Mouse (Mus musculus) ES-E14 (cell line): ENCODE measurements around the gene Bhlhe40. TPM values are rescaled to one million over a fixed set of nuclear protein-coding genes. Genes with fewer than 3 reads are reported as not detected.

ENCODE experiments used
- DNase-seq: peaks from one replicate; pipeline ENCODE4 v3.0.0-alpha.2; 2013; ENCODE audit warnings: low read depth, low spot score
- H3K27ac ChIP-seq: 2 replicates; pipeline ENCODE4 v1.5.1; 2012; ENCODE audit warnings: low read depth, mild to moderate bottlenecking, low read length, moderate library complexity, mixed read lengths; ENCODE audit not compliant: poor library complexity, insufficient read depth, severe bottlenecking
- H3K36me3 ChIP-seq: 2 replicates; pipeline ENCODE4 v1.6.1; 2012; ENCODE audit warnings: mild to moderate bottlenecking, low read length, moderate library complexity, mixed read lengths; ENCODE audit not compliant: control insufficient read depth, poor library complexity, insufficient read depth, severe bottlenecking
- H3K4me1 ChIP-seq, 2 experiments: fragments of 150-350 bp in 1 of 2; sonication (generic) in 1 of 2; 2 replicates each; pipeline ENCODE4 v1.6.1; 2012; ENCODE audit warnings: low read length in 2 of 2, mild to moderate bottlenecking in 1 of 2, mixed read lengths in 1 of 2; ENCODE audit not compliant: control insufficient read depth in 2 of 2, insufficient read depth in 2 of 2, poor library complexity in 1 of 2
- H3K4me3 ChIP-seq, 2 experiments: fragments of 150-350 bp in 1 of 2; sonication (generic) in 1 of 2; 2 replicates each; pipeline ENCODE4 v1.5.1; 2012; ENCODE audit warnings: low read length in 2 of 2, low read depth in 1 of 2, mild to moderate bottlenecking in 1 of 2, mixed read lengths in 1 of 2; ENCODE audit not compliant: insufficient read depth in 1 of 2, poor library complexity in 1 of 2, severe bottlenecking in 1 of 2
- H3K9ac ChIP-seq: 2 replicates; pipeline ENCODE4 v1.6.1; 2012; ENCODE audit warnings: low read depth, mild to moderate bottlenecking, low read length, mixed read lengths; ENCODE audit not compliant: poor library complexity, insufficient read depth, severe bottlenecking
- H3K9me3 ChIP-seq: fragments of 150-350 bp; sonication (generic); 2 replicates; pipeline ENCODE4 v1.6.1; 2012; ENCODE audit warnings: low read depth, mild to moderate bottlenecking, low read length; ENCODE audit not compliant: control insufficient read depth, insufficient read depth
- CHD2 ChIP-seq: IDR thresholded peaks from 2 replicates; pipeline ENCODE4 v1.6.1; 2014; ENCODE audit warnings: mild to moderate bottlenecking, low read depth, low read length, inconsistent platforms
- HCFC1 ChIP-seq: IDR thresholded peaks from 2 replicates; pipeline ENCODE4 v1.6.1; 2012; ENCODE audit warnings: low read length, inconsistent platforms, borderline replicate concordance; ENCODE audit not compliant: insufficient read depth
- MAFK ChIP-seq: IDR thresholded peaks from 2 replicates; pipeline ENCODE4 v1.6.1; 2014; ENCODE audit warnings: mild to moderate bottlenecking, low read depth, low read length, inconsistent platforms; ENCODE audit not compliant: insufficient read depth
- ZC3H11A ChIP-seq: IDR thresholded peaks from 2 replicates; pipeline ENCODE4 v1.6.1; 2012; ENCODE audit warnings: low read depth, mild to moderate bottlenecking, inconsistent platforms, low read length, borderline replicate concordance
- ZNF384 ChIP-seq: IDR thresholded peaks from 2 replicates; pipeline ENCODE4 v1.6.1; 2012; ENCODE audit warnings: low read depth, low read length, inconsistent platforms
- in situ Hi-C, 2 experiments: fragments of 600-800 bp; cut with MboI; formaldehyde crosslinking; loops; one replicate each; pipeline ENCODE4 v1.15.1; 2025; ENCODE audit warnings: low sequenced_read_pairs in 2 of 2, inconsistent platforms in 1 of 2; ENCODE audit not compliant: unreplicated experiment in 2 of 2
- total RNA-seq: library from RNA; depleted of rRNA; stranded (reverse); fragments of 300-350 nt; gene quantifications from 2 replicates; pipeline ENCODE4 v1.2.3, GENCODE M21; 2012

The Bhlhe40 gene
- total RNA-seq, 1 experiment = 13.0 TPM

GRCm38 (mm10) chr6:108684430-108684829 lies 24.0 kb downstream of the Bhlhe40 start:
- H3K4me3 ChIP-seq = no peak overlapping the region
- H3K27ac ChIP-seq = no peak overlapping the region
- DNase-seq = no peak
- no peak overlapping the region for H3K9ac ChIP-seq
- TF ChIP-seq MAFK = no peak
- TF ChIP-seq ZNF384 = no peak
- no peak for TF ChIP-seq HCFC1
- no peak for TF ChIP-seq CHD2
- no peak for TF ChIP-seq ZC3H11A
- H3K4me1 ChIP-seq = peaks cover 8 to 30% of the 10 kb centered on the region in 2 experiments
- no peaks in the 10 kb centered on the region for H3K9me3 ChIP-seq
- in situ Hi-C loops = no loop called here
- H3K36me3 ChIP-seq = no peaks in the 10 kb centered on the region

DNA sequence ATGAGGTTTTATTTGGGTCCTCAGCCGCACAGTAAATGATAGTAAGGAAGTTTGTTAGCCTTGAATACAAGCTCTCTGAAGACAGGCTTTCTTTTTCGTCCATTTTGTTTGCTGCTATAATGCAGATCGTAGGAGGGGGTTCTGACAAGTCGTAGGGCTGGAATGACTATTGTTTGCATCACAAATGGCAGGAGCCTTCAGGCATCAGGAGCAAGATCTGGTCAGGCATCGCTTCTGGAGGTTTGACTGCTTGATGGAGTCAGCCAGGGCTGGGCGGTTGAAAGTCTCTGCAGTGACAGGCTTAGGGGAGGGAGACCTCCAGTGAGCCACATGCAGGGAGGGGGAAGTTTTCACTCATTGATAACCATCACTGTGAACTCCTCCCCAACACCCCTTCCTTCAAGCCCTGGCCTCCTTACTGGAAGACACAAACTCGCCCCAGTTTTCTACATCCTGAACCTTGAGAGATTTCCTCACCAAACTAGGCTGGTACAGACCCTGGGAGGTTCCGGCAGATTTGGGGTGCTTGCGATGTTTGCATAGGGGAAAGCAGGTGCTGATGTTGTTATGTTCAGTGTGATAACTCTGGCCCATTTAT lies 25.4 kb downstream of the Bhlhe40 start:
- H3K36me3 ChIP-seq = no peaks in the 10 kb centered on the region
- peaks cover 8 to 30% of the 10 kb centered on the region in 2 experiments for H3K4me1 ChIP-seq
- TF ChIP-seq ZNF384 = no peak
- TF ChIP-seq ZC3H11A = no peak
- no peak for TF ChIP-seq HCFC1
- no peak for TF ChIP-seq CHD2
- TF ChIP-seq MAFK = no peak
- no peaks in the 10 kb centered on the region for H3K9me3 ChIP-seq
- H3K27ac ChIP-seq = peak overlapping the region; percentile 41; the same call in 1 of the 2 replicates
- no peak overlapping the region for H3K4me3 ChIP-seq
- H3K9ac ChIP-seq = no peak overlapping the region
- in situ Hi-C loops = no loop called here
- no peak for DNase-seq

- Histone ChIP-seq H3K27ac (no peak overlapping the region; the same call in 1 of the 2 replicates), H3K4me1 (peaks cover 8 to 30% of the 10 kb centered on the region in 2 experiments), H3K9me3 (no peaks in the 10 kb centered on the region), H3K9ac (no peak overlapping the region), H3K4me3 (no peak overlapping the region), H3K36me3 (no peaks in the 10 kb centered on the region)
- in situ Hi-C loops = no loop called here
- no peak for DNase-seq
- TF ChIP-seq ZC3H11A (no peak), HCFC1 (no peak), MAFK (no peak), CHD2 (no peak)
These were observed 26.5 kb downstream of the Bhlhe40 start for GRCm38 (mm10) chr6:108686930-108687329.

DNA sequence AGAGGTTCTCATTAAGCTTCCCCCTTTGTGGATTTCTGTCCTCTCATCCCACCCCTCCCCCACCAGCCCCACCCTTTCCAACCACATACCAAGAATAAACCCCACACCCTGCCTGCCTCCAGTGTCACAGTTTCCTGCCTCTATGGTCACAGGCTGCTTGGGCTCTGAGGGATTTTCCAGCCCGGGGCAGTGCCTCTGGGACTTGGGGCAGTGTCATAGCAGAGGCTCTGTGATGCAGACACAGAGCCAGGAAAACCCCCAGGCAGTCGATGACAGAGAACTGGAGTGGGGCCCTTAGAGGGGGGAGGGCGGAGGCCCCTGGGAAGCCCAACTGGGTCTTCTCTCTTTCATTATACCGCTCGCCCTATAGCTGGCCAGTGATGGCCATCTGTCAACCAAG lies 27.9 kb downstream of the Bhlhe40 start:
- Histone ChIP-seq H3K4me3 (no peak overlapping the region), H3K4me1 (peaks cover 8 to 30% of the 10 kb centered on the region in 2 experiments), H3K27ac (no peak overlapping the region), H3K9ac (no peak overlapping the region), H3K36me3 (no peaks in the 10 kb centered on the region), H3K9me3 (no peaks in the 10 kb centered on the region)
- in situ Hi-C loops = no loop called here
- TF ChIP-seq ZC3H11A (no peak), CHD2 (no peak), ZNF384 (no peak), MAFK (no peak), HCFC1 (no peak)
- DNase-seq = no peak
